Mouse (Mus musculus): Measurements from ENCODE around the gene Zbed6. TPM values are rescaled to one million over a fixed set of nuclear protein-coding genes. Genes with fewer than 3 reads are reported as not detected.

Gene Zbed6
- polyA plus RNA-seq, 1 experiment from 2014 or later: not detected

GRCm38 (mm10) chr1:133658878-133659277 is 1.8 kb downstream of the Zbed6 start:
- WGBS: 80% methylated on average over 3 of the region's 3 CpGs
- Histone ChIP-seq H3K36me3 (peaks cover 24% of the 10 kb centered on the region; the same call in 1 of the 2 replicates), H3K27ac (no peak overlapping the region), H3K4me1 (replicated peaks) (peaks cover 52% of the 10 kb centered on the region), H3K9me3 (no peaks in the 10 kb centered on the region), H3K27me3 (peaks cover 2% of the 10 kb centered on the region; the same call in 1 of the 2 replicates), H3K9ac (no peak overlapping the region), H3K4me3 (no peak overlapping the region), H3K4me2 (peak overlapping the region; percentile 82; the same call in 1 of the 2 replicates)
- no peak for ATAC-seq (ENCODE audit: low FRiP score)

- peaks cover 54% of the 10 kb centered on the region for H3K4me1 ChIP-seq (replicated peaks)
- no peak overlapping the region for H3K4me3 ChIP-seq
- ATAC-seq (ENCODE audit: low FRiP score): no peak
- no peak overlapping the region for H3K27ac ChIP-seq
- 67% methylated on average over 5 of the region's 5 CpGs for WGBS
- peaks cover 24% of the 10 kb centered on the region; the same call in 1 of the 2 replicates for H3K36me3 ChIP-seq
- H3K4me2 ChIP-seq: no peak overlapping the region
- no peaks in the 10 kb centered on the region for H3K9me3 ChIP-seq
- no peaks in the 10 kb centered on the region for H3K27me3 ChIP-seq
- H3K9ac ChIP-seq: no peak overlapping the region
Observed at GRCm38 (mm10) chr1:133656811-133657210, 3.9 kb downstream of the Zbed6 start.

GRCm38 (mm10) chr1:133653033-133653432 is 7.7 kb downstream of the Zbed6 start:
- H3K9me3 ChIP-seq: no peaks in the 10 kb centered on the region
- peaks cover 40% of the 10 kb centered on the region for H3K4me1 ChIP-seq (replicated peaks)
- ATAC-seq (ENCODE audit: low FRiP score): no peak
- no peaks in the 10 kb centered on the region for H3K27me3 ChIP-seq
- peaks cover 21% of the 10 kb centered on the region; the same call in 1 of the 2 replicates for H3K36me3 ChIP-seq
- H3K27ac ChIP-seq: no peak overlapping the region
- WGBS: 96% methylated on average over 1 of the region's 1 CpGs
- no peak overlapping the region for H3K4me2 ChIP-seq
- H3K4me3 ChIP-seq: no peak overlapping the region
- no peak overlapping the region for H3K9ac ChIP-seq

GRCm38 (mm10) chr1:133650288-133651055 is 10.2 kb downstream of the Zbed6 start:
- Histone ChIP-seq H3K4me1 (replicated peaks) (peaks cover 18% of the 10 kb centered on the region), H3K9me3 (no peaks in the 10 kb centered on the region), H3K4me2 (no peak overlapping the region), H3K27me3 (no peaks in the 10 kb centered on the region), H3K9ac (no peak overlapping the region), H3K27ac (no peak overlapping the region), H3K36me3 (peaks cover 20% of the 10 kb centered on the region), H3K4me3 (no peak overlapping the region)
- WGBS: 92% methylated on average over 7 of the region's 7 CpGs
- no peak for ATAC-seq (ENCODE audit: low FRiP score)

DNA sequence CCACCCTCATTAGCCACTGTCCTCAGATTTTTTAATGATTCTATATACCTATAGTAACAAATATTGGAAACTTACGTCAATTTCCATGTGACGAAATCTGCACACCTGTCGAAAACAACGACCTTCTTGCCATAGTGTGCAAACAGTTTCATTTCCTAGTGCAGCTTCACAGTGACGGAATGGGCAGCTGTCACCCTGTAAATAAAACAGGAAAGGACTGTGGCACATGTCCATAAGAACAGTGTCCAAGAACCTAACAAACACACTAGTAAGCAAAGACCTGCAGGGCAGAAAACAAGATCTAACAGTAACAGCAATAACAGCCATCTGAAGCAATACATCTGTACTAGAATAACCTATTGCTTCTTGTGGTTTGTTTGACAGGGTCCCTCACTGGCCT is 15.0 kb downstream of the Zbed6 start:
- no peak for ATAC-seq (ENCODE audit: low FRiP score)
- Histone ChIP-seq H3K27ac (no peak overlapping the region), H3K4me2 (no peak overlapping the region), H3K36me3 (peaks cover 60% of the 10 kb centered on the region), H3K9ac (no peak overlapping the region), H3K27me3 (no peaks in the 10 kb centered on the region), H3K9me3 (no peaks in the 10 kb centered on the region), H3K4me3 (no peak overlapping the region), H3K4me1 (replicated peaks) (0 out of 2 replicates have a peak, but pooled peaks cover 10% of the 10 kb centered on the region)
- WGBS: 96% methylated on average over 5 of the region's 5 CpGs

GRCm38 (mm10) chr1:133641163-133641562 is 19.5 kb downstream of the Zbed6 start:
- peaks cover 96% of the 10 kb centered on the region for H3K36me3 ChIP-seq
- no peak for ATAC-seq (ENCODE audit: low FRiP score)
- H3K4me1 ChIP-seq (replicated peaks): no peaks in the 10 kb centered on the region
- no peak overlapping the region for H3K27ac ChIP-seq
- no peak overlapping the region for H3K4me3 ChIP-seq
- H3K27me3 ChIP-seq: no peaks in the 10 kb centered on the region
- no peak overlapping the region for H3K9ac ChIP-seq
- WGBS: 93% methylated on average over 2 of the region's 2 CpGs
- H3K4me2 ChIP-seq: no peak overlapping the region
- no peaks in the 10 kb centered on the region for H3K9me3 ChIP-seq

DNA sequence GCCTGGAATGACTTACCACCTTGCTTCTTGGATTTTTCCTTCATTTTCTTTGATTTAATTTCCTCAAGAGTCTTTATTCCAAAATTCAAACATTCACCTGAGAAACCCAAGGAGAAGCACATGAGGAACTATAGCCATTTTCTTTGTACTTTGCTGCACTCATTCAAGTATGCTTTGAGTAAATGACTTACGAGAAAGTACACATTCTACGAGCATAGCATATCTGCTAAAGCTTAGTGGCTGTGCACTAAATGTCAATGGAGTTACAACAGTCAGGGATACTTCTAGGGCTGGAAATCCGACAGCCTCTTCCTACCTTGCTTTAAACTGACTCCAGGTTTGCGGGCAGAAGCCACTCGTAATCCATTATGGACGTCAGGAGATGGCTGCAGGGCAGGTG is 22.2 kb downstream of the Zbed6 start:
- no peaks in the 10 kb centered on the region for H3K27me3 ChIP-seq
- ATAC-seq (ENCODE audit: low FRiP score): no peak
- H3K9ac ChIP-seq: no peak overlapping the region
- H3K36me3 ChIP-seq: peaks cover 92% of the 10 kb centered on the region
- H3K9me3 ChIP-seq: no peaks in the 10 kb centered on the region
- no peaks in the 10 kb centered on the region for H3K4me1 ChIP-seq (replicated peaks)
- 97% methylated on average over 6 of the region's 6 CpGs for WGBS
- H3K27ac ChIP-seq: no peak overlapping the region
- H3K4me3 ChIP-seq: no peak overlapping the region
- no peak overlapping the region for H3K4me2 ChIP-seq

DNA sequence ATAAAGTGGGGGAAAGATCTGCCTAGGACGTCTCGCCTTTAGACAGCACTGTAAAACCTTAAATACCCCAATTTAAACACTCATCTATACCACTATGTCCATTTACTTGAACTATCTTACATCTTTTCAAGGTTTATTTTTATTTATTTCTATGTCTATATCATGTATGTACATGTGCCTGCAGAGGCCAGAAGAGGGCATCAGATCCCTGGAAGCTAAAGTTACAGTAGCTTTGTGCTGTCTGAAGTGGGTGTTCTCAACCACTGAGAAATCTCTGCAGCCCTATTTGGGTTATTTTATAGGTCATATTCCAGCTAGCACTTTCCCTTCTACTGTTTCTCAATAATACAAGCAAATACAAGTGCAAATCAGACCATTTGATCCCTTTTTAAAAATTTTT is 28.5 kb downstream of the Zbed6 start:
- no peak for ATAC-seq (ENCODE audit: low FRiP score)
- Histone ChIP-seq H3K9ac (no peak overlapping the region), H3K36me3 (peaks cover 84% of the 10 kb centered on the region), H3K27ac (no peak overlapping the region), H3K4me1 (replicated peaks) (no peaks in the 10 kb centered on the region), H3K4me3 (no peak overlapping the region), H3K4me2 (no peak overlapping the region), H3K27me3 (no peaks in the 10 kb centered on the region), H3K9me3 (no peaks in the 10 kb centered on the region)
- WGBS: 99% methylated on average over 2 of the region's 2 CpGs

- no peak overlapping the region for H3K4me3 ChIP-seq
- no peaks in the 10 kb centered on the region for H3K27me3 ChIP-seq
- peaks cover 78% of the 10 kb centered on the region for H3K36me3 ChIP-seq
- no peak overlapping the region for H3K27ac ChIP-seq
- no peak overlapping the region for H3K9ac ChIP-seq
- H3K4me1 ChIP-seq (replicated peaks): no peaks in the 10 kb centered on the region
- no peaks in the 10 kb centered on the region for H3K9me3 ChIP-seq
- ATAC-seq (ENCODE audit: low FRiP score): no peak
- H3K4me2 ChIP-seq: no peak overlapping the region
- WGBS: 82% methylated on average over 2 of the region's 2 CpGs
Observed at GRCm38 (mm10) chr1:133625052-133625451, 35.6 kb downstream of the Zbed6 start.

DNA sequence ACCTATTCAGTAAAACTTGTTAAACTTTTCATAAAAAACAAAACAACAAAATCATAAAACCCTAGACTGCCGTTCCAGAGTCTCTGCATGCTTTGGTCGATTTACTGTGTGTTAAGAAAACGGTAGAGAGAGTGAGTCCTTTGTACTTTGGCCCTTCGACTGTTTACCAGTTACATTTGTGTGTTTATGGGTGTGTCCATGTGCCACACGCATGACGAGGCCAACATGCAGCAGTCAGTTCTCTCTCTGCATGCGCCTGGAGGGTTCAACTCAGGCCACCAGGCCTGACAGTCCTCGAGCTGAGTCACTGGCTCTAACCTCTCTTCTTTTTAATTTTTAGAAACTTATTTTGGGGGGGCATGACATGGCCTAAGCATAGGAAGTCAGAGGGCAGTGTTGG is 42.4 kb downstream of the Zbed6 start:
- Histone ChIP-seq H3K27me3 (no peaks in the 10 kb centered on the region), H3K4me1 (replicated peaks) (no peaks in the 10 kb centered on the region), H3K9ac (no peak overlapping the region), H3K9me3 (no peaks in the 10 kb centered on the region), H3K4me3 (no peak overlapping the region), H3K36me3 (peaks cover 65% of the 10 kb centered on the region), H3K4me2 (no peak overlapping the region), H3K27ac (no peak overlapping the region)
- 86% methylated on average over 8 of the region's 8 CpGs for WGBS
- ATAC-seq (ENCODE audit: low FRiP score): no peak

- Histone ChIP-seq H3K27ac (no peak overlapping the region), H3K4me2 (no peak overlapping the region), H3K9me3 (no peaks in the 10 kb centered on the region), H3K27me3 (no peaks in the 10 kb centered on the region), H3K36me3 (peaks cover 61% of the 10 kb centered on the region), H3K4me1 (replicated peaks) (no peaks in the 10 kb centered on the region), H3K4me3 (no peak overlapping the region), H3K9ac (no peak overlapping the region)
- WGBS: 73% methylated on average over 2 of the region's 2 CpGs
- no peak for ATAC-seq (ENCODE audit: low FRiP score)
Observed at GRCm38 (mm10) chr1:133617908-133618307, 42.8 kb downstream of the Zbed6 start.

DNA sequence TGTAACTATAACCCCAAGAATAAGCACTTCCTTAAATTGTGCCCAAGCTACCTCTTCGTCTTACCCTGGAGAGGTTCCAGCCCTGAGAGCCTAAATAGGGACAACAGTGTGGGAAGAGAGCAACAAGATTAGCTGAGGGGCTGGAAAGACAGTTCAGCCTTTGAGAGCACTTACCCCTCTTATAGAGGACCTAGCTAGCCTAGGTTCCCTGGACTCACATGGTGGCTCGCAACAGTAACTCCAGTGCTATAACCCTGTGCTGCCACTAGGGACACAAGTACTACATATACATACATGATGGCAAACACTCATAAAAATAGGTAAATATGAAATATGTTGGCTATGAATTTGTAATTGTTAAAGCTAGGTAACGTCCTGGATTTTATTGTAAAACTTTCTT is 46.9 kb downstream of the Zbed6 start:
- H3K27me3 ChIP-seq: no peaks in the 10 kb centered on the region
- H3K27ac ChIP-seq: no peak overlapping the region
- peaks cover 5% of the 10 kb centered on the region for H3K4me1 ChIP-seq (replicated peaks)
- H3K9ac ChIP-seq: no peak overlapping the region
- ATAC-seq (ENCODE audit: low FRiP score): no peak
- peaks cover 27% of the 10 kb centered on the region for H3K36me3 ChIP-seq
- H3K4me3 ChIP-seq: no peak overlapping the region
- H3K4me2 ChIP-seq: no peak overlapping the region
- H3K9me3 ChIP-seq: no peaks in the 10 kb centered on the region
- WGBS: 82% methylated on average over 3 of the region's 3 CpGs

DNA sequence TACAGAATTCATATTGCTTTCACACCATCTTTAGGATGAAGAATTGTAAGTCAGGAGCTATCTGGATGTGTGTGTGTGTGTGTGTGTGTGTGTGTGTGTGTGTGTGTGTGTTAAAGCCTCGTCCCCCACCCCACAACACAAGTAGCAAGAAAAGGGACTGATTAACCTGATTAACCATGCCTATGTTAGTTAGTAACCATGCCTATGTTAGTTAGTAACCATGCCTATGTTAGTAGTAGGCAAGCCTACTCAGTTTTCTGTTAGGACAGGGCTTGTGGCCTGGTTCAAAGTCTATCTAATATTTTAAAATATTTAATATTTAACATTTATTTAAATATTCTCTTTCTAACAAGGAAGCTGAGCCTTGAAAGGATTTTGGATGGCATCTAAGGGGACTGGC is 49.2 kb downstream of the Zbed6 start:
- no peak overlapping the region for H3K9ac ChIP-seq
- 80% methylated on average over 1 of the region's 1 CpGs for WGBS
- H3K27ac ChIP-seq: no peak overlapping the region
- H3K4me3 ChIP-seq: no peak overlapping the region
- no peak overlapping the region for H3K4me2 ChIP-seq
- ATAC-seq (ENCODE audit: low FRiP score): no peak
- no peaks in the 10 kb centered on the region for H3K27me3 ChIP-seq
- H3K9me3 ChIP-seq: no peaks in the 10 kb centered on the region
- peaks cover 33% of the 10 kb centered on the region for H3K36me3 ChIP-seq
- peaks cover 11% of the 10 kb centered on the region for H3K4me1 ChIP-seq (replicated peaks)
